Mouse (Mus musculus) activated CD4-positive, CD25-positive, alpha-beta regulatory T cell, adult 4 months (primary cell): Measurements from ENCODE around the gene Ubc. TPM values are rescaled to one million over a fixed set of nuclear protein-coding genes. Genes with fewer than 3 reads are reported as not detected.
"Not testable (repeated sequence)": the region's sequence is repeated elsewhere in the genome, so short reads cannot be mapped to it uniquely, and the experiment has no call there.

Source experiments
- ATAC-seq: one replicate; pipeline ENCODE4 v1.8.0; 2017
- polyA plus RNA-seq, 2 experiments: library from polyadenylated mRNA; unstranded; fragments of 100-300 nt; shearing (Covaris generic); gene quantifications; one replicate each; pipeline ENCODE4 v1.2.1; 2017

The Ubc gene
- polyA plus RNA-seq, 2 experiments from 2014 or later, result 706 to 1,210 TPM

DNA sequence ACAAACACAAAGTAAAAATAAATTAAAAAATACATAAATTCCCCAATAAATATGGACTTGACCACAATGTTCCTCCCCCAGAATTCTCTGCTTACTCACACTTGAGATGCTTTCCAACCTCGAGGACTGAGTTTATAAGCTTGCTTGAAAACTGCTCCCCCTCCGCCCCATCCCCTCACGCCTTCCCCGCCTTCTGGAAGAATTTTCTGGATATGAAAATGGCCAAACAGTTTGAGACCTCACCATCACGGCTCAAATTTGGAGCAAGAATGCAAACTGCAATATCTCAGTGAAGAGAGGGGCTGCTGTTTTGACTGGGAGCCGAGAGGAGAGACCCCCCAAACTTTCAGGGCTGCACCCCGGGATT, 14.5 kb upstream of the Ubc start:
- no peak for ATAC-seq

DNA sequence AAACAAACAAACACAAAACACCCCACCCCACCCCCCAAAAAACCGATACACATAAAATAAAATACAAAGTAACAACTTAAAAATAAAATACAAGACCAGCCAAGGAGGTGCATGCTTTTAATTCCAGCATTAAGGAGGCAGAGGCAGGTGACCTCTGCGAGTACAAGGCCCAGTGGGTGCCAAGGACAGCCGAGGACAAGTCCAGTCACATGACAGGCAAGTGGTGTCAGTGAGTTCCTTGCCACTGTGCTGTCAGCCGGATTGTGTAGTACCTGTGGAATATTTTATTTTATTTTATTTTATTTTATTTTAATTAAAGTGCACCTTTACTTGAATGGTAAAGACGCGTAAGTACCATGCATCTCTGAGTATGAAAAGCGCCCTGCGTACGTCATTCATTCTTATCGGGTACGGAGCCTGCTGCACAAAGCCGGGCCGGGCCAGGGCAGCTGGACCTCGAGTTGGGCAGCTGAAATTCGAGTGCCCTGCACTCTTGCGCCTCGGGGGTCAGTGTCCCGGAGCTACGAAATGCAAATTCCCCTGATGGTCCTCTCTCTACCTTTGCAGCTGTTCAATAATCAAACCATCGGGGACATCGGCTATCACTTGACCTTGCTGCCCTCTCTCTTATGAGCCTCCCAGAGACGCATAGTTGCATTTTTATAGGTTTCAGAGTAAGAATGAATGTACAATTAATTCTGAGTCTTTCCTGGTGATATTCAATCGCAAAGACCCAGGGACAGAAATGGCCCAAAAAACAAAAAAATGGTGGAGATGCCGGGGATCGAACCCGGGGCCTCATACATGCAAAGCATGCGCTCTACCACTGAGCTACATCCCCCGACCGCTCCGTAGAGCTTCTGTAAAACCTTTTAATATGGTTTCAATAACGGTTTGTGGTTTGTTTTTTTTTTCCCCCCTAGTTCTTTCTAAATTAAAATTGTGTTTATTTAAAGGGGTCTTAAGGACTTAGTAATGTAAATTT, 13.8 kb upstream of the Ubc start:
- ATAC-seq, result no peak

DNA sequence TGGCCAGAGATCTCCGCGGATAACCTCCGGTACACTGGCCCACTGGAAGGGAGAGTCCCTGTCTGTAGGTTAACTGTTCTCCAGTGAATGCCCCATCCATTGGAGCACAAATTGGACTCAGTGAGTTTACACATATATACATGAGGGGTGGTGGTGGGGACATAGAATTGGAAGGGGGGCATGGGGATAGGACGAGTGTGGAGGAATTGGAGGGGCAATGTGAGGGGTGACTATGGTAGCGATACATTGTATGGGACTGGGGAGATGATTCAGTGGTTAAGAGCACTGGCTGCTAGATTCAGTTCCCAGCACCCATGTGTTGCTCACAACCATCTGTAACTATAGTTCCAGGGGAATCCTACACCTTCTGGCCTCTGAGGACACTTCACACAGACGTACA, 13.0 kb upstream of the Ubc start:
- ATAC-seq, result no peak

DNA sequence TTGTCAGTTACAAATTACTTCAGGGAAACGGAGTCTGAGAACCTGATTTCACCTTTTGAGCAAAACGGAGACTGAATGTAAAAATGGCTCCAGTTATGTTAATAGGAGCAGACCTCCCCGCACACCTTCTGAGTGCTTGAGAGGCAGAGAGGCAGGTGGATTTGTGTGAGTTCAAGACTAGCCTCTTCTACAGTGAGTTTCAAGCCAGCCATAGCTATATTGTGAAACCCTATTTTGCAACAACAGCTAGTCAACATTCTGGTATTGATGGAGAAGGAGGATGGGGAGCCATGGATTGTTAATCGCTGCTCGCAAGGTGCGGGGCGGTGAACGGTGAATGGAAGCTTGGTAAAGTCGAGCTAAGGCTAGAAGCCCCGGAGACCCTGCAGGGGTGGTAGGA, 12.5 kb upstream of the Ubc start:
- no peak for ATAC-seq

DNA sequence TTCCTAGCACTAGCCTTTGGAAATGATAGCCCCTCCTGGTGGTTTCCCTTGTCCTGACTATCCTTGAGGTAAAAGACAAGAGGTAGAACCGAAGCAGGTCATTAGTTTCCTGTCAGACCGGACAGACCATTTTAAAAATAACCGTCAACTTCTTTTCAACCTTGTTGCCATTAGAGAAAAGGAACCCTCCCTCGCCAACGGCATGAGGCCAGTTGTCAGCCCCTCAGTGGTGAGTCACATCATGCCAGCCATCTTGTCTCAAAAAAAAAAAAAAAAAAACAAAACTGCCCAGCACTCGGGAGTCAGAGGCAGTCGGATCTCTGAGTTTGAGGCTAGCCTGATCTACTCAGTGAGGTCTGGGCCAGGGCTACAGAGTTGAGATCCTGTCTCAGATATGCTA, 10.9 kb upstream of the Ubc start:
- no peak for ATAC-seq

DNA sequence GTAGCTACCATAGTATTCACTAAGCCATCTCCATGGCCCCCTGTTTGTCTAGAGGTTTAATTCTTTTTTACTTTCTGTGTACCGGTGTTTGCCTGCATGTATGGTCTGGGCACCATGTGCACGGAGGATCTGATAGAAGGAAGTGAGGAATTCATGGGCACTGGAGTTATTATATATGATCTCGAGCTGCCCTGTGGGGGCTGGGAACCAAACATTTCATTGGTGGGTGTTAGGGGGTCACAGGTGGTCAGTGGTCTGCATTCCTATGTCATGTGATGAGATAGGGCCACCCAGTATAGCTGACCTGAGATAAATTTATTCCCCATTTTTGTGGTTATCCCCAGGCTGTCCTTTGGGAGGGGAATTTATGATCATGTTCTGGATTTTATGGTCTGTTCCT, 5.0 kb upstream of the Ubc start:
- ATAC-seq, result no peak

DNA sequence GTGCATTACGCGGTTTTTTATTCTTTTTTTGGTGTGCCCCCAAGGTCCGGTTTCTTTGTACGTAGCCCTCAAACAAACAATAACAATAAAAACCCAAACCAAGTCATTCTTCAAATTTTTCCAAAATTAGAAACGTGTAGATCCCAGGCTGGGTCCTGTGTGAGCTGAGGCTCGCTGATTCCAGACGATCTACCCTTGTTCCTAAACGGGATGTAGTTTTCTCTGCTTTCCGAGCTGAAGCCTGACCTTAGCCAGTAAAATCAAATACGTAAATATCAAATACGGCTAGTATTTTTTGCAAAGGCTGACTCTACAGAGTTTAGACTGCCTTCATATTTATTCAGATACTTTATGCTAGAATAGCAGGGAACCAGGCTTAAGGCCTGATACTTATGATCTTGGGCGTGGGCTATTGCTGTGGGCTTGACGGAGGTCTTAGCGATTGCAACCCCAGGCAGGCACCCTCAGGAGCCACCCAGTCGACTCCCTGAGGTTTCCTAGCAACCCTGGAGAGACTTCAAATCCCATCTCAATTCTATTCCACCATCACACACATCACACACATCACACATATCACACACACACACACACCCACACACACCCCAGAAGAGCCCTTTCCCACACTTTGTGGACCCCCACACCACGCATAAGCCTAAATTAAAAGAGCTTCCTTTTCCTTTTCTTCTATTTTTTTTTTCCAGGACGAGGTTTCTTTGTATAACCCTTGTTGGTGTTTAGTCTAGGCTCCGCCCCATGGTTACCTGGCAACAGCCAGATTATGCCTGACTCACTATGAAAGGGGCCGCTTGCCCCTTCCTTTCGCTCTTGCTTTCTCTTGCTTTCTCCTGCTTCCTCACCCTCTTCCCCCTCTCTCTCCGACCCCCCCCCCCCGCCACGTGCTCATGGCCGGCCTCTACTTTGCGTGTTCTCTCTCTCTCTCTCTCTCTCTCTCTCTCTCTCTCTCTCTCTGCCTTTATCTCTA, 3.9 kb upstream of the Ubc start:
- ATAC-seq, result peak; percentile 59

DNA sequence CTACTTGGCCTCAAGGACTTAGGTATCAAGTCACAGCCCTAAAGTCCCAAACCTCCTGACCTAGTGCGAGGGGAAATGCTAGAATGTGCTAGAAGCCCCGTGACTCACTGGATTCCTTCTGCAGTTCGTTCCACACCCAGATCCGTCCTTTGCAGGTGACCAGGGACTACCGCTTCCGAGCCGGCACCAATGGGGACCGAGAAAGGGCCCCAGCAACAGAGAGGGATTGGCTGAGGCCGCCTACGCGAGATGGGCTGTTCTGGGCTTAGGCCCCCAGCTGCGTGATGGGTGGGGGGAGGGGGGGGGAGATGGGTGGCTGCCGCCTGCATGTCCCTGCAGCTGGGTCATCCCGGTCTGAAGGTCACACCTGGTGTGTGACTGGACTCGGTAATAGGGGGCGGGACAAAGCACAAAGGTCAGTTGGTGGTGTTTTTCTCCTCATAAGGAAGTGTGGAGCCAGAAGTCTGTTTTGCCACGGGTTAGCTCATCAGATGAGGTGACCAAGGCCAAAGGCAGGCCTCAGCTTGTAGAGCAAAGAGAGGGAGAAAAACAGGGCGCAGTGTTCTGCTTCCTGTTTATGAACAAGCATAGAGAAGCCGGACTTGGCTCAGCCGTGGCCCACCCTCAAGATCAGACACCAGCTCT, 3.1 kb upstream of the Ubc start:
- peak; percentile 63 for ATAC-seq

DNA sequence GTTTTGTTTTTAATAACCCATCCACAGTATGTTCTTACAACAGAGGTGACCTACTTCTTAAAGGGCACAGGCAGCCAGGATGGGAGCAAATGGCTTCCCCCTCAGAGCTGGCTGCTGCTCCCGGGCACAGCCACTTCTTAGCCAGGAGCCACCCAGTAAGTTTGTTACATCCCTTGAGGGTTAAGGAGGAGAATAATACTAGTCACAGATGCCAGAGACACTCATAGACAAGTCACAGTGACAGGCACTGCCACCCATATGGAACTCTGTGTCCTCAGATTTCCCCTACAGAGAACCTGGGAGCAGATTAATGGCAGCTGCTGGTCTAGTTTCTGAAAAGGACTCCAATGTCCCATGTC, 2.6 kb upstream of the Ubc start:
- no peak for ATAC-seq

DNA sequence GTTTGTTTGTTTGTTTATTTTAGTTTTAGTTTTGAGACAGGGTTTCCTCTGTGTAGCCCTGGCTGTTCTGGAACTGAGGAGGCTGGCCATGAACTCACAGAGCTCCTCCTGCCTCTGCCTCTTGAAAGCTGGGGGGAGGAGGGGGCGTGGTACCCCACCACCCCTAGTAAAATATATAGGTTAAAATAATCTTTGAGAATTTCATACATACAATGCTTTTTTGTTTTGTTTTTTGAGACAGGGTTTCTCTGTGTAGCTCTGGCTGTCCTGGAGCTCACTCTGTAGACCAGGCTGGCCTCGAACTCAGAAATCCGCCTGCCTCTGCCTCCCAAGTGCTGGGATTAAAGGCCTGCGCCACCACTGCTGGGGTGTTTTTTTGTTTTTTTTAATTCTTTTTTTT, 2.2 kb upstream of the Ubc start:
- ATAC-seq, result not testable (repeated sequence)

DNA sequence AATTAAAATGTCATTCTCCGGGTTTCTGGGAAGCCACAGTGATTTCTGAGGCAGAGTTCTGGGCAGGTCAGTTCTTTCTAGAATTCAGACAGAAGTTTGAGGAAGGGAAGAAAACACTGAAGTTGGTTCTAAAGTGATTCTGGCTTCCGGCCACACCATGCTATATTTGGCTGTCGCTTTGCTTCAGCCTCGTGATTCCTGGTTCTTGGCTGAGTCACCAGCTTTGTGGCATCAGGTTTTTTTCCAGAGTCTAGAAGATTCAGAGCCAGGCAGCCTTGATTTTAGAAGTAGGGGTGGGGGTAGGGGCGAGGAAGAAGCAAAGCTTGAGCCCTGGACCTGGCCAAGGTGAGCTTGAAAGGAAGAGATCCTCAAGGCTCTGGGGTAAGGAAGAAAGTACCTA, 1.6 kb upstream of the Ubc start:
- no peak for ATAC-seq

DNA sequence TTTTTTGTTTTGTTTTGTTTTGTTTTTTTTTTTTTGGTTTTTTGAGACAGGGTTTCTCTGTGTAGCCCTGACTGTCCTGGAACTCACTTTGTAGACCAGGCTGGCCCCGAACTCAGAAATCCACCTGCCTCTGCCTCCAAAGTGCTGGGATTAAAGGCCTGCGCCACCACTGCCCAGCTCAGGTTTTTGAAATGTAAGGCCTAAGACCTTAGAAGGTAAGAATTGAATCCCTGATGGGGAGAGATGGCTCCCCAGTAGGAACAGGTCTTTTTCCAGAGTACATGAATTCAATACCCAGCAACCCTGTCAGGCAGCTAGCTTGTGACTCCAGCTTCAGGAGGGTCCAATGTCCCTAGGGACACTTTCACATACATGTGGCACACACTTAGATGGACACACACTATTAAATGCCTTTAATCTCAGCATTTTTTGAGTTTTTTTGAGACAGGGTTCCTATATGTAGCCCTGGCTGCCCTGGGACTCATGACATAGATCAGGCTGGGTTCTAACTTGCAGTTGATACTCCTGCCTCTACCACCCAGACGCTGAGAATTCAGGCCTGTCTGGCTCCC, 990 bp upstream of the Ubc start:
- no peak for ATAC-seq

DNA sequence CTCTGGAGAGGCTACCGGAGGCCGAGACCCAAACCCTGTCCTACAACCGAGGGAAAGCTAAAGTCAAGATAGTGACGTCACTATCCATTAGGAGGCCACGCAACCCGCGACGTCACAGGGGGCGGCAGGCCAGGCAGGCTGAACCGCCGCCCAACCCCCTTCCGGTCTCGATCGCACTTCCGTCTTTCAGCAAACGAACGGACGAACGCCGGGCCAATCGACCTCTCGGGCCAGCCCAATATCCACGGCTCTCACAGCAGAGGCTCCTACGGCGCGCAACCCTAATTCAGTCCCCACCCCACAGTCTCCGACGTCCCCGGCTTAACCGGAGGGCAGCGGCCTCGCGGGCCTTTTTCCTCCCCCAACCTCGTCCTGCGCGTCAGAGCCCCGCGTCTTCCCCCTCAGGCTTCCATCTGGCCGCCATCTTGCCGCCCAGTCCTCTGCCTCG, 847 bp downstream of the Ubc start, which contains the start of gene Gm10382:
Gene Gm10382, plus strand, starts transcription at position 192 of the 448 bp plus-strand sequence.
- peak; percentile 57 for ATAC-seq

DNA sequence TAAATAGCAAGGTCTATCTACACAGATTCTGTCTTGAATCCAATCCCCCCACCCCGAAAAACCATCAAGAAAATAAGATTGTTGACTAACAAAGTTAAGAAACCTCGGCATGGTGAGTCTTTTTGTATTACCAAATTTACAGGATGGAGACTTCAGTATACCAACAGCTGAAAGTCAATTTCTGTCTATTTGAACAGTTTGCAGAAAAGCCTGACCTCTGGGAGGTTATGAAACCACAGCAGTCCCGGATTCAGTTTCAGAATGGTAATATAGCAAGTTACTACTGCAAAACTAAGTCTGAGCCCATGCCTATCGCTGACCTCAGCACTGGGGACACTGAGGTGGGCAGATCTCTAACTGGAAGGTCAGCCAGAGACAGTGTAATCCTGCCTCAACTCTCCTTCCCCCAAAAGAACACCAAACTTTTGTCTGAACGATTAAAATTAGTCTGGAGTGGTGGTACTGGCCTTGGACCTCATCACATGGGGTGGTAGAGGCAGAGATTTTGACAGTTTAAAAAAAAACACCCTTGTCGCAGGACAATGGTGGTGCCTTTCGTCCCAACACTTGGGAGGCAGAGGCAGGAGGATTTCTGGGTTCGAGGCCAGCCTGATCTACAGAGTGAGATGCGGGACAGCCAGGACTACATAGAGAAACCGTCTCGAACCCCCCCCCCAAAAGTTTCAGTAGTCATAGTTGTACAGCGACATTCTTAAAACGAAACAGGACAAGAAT, 1.5 kb downstream of the Ubc start:
- no peak for ATAC-seq

DNA sequence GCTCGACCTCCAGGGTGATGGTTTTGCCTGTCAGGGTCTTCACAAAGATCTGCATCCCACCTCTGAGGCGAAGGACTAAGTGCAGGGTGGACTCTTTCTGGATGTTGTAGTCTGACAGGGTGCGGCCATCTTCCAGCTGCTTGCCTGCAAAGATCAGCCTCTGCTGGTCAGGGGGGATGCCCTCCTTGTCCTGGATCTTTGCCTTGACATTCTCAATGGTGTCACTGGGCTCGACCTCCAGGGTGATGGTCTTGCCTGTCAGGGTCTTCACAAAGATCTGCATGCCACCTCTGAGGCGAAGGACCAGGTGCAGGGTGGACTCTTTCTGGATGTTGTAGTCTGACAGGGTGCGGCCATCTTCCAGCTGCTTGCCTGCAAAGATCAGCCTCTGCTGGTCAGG, 2.7 kb downstream of the Ubc start:
- ATAC-seq, result not testable (repeated sequence)

DNA sequence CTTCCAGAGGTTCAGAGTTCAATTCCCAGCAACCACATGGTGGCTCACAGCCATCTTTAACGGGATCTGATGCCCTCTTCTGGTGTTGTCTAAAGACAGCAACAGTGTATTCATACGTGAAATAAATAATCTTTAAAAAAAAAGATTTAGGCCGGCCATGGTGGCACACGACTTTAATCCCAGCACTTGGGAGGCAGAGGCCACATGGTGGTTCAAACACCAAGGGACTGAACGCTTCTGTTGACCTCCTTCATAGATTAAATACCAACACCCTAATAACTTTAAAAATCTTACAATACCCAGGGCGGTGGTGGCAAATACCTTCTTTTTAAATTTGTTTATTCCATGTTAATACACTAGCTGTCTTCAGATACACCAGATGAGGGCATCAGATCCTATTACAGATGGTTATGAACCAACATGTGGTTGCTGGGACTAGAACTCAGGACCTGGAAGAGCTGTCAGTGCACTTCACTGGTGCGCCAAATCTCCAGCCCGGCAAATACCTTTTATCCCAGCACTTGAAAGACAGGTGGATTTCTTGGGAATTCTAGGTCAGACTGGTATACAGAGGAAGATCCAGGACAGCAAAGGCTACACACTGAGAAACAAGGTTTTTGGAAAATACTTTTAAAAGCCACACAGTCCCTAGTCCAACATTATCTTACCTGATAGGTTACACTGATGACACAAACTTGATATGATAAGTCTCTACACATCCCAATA, 4.6 kb downstream of the Ubc start:
- ATAC-seq, result no peak

DNA sequence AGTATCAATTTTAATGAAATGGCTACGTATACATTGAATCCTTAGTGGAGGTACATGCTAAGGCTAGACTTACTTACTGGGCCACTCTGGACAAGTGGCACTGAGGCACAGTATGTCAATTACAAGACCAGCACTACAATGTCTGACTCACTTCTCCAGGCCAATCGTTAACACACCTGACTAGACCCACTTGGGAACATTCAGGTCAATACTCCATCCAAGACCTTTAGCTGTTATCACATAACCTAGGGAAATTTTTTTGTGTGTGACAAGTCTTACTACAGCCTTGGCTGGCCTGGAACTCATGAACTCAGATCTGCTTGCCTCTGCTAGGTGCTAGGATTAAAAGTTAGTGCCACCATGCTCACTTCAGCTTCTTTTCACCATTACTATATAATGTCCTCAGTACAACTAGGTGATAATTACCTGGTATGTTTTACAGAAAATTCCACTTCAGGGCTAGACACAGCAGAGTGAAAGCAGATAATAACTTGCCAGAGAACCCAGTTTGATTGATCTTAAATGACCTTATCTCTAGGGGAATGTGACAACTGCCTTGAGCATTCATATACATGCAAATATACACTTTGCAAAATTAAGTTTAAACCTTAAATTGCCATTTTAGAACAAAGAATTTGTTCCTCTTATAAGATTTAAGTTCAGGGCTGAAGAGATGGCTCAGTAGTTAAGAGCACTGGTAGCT, 5.3 kb downstream of the Ubc start:
- no peak for ATAC-seq

DNA sequence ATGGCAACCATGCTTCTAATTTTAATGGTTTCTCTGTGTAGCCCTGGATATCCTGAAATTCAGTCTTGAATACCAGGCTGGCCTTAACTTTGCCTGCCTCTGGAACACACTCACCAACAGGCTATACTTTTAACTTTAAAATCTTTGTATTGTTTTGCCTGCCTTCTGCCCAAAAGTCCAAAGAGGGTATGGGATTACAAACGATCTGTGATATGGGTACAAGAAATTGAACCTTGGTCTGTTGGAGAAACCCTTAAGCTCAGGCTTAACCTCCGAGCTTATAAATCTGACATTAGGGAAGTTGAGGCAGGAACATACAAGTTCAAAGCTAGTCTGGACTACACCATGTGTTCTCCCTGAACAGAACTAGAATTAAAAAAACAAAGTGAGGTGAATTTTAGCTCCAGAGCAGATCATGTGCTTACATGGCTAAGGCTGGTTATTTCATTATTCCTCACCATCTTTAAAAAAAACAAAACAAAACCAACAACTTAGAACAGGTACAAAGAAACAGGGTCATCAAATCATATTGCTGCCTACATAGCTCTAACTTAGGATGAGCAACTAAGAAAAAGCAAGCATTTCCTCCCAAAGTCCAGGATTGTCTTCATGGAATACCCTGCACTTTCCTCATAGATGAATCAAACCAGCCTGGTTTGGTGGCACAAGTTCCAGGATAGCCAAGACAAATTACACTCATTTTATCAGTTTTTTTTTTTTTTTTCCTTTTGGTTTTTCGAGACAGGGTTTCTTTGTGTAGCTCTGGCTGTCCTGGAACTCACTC, 6.2 kb downstream of the Ubc start:
- no peak for ATAC-seq
